Mouse (Mus musculus): ENCODE measurements around the gene Bach1. TPM values are rescaled to one million over a fixed set of nuclear protein-coding genes. Genes with fewer than 3 reads are reported as not detected.

Bach1 gene
- polyA plus RNA-seq, 1 experiment, result 7.6 TPM

DNA sequence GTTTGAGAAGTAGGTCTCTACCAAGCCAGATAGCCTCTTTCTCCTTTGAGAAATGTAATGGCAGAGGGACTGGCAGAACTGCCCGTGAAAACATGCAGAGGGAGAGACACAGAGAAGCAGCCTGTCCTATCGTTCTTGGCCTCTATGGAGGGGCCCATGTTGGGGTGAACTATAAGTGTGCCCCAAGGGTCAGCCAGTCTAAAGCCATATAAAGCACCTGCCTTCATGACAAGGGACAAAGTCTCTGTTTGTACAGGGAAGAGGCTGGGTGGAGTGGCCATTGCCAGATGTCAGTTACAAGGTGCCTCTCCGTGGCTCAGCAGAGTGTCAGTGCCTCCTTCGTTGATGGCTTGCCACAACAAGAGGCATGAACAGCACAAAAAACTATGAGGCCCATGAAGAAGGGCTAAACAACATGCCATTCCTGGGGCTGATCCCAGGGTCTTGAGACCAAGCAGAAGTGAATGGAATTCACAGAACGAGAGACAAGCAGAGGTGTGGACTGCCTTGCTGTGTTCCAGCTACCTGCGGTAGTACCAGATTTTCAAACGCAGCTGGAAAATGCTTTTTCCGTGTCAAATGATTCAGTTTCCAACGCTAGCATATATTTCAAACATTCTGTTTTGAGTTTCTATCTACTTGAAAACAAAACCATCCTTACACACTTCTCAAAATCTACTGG, 42.4 kb downstream of the Bach1 start:
- no peaks in the 10 kb centered on the region for H3K4me1 ChIP-seq (ENCODE audit: control insufficient read depth, insufficient read depth, insufficient read length)
- no peak for DNase-seq (ENCODE audit: low read depth in 1 of 2, low spot score in 2 of 2)
- H3K27ac ChIP-seq (ENCODE audit: insufficient read depth, low read length), result no peak overlapping the region
- H3K27me3 ChIP-seq (ENCODE audit: control insufficient read depth, insufficient read depth, low read length), result no peaks in the 10 kb centered on the region
- no peak overlapping the region for H3K4me3 ChIP-seq (ENCODE audit: extremely low read depth, insufficient read depth, insufficient read length)
- TF ChIP-seq POLR2A (IDR thresholded peaks at IDR 0.05; ENCODE audit: low read depth, low read length), result no peak
- TF ChIP-seq CTCF (IDR thresholded peaks at IDR 0.05; ENCODE audit: extremely low read depth, insufficient read depth, insufficient read length, insufficient replicate concordance), result no peak
- 83% methylated on average over 9 of the region's 9 CpGs for WGBS
- no peaks in the 10 kb centered on the region for H3K36me3 ChIP-seq (ENCODE audit: control insufficient read depth, insufficient read depth, low read length)

DNA sequence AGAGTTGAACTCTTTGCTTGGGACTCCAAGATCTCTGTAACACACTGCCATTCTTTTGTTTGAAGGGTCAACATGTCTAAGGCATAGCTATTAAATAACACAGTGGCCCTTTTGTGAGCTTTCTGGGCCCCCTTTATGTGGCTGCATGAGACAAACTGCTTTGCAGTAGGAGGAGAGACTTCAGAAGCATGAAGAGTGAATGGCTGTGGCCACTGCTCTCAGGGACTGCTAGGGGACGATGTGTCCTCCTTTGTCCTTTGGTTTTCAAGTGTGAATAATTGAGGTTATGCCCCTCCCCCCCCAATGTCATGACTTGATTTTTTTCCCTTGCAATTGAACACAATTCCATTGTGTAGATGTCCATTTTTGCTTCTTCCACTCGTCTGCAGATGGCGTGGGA, 44.9 kb downstream of the Bach1 start:
- no peaks in the 10 kb centered on the region for H3K4me1 ChIP-seq (ENCODE audit: control insufficient read depth, insufficient read depth, insufficient read length)
- 88% methylated on average over 3 of the region's 3 CpGs for WGBS

DNA sequence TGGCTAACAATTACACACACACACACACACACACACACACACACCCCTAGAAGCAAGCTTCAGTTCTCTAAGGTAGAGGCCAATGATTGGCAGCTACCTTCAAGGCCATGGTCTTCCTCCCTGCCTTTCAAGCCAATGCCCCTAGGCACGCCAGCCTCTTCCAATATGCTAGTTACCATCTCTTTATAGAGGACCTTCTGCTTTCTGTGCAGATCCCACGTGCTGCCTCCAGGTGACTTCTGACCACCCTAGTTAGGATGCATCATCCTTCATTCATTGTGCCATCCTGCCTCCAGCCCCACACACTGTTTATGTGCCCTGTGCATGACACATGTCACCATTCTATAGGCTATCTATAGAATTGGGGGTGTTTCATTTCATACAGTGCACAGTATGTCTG, 45.6 kb downstream of the Bach1 start:
- TF ChIP-seq POLR2A (IDR thresholded peaks at IDR 0.05; ENCODE audit: low read depth, low read length) (no peak), CTCF (IDR thresholded peaks at IDR 0.05; ENCODE audit: extremely low read depth, insufficient read depth, insufficient read length, insufficient replicate concordance) (no peak)
- Histone ChIP-seq H3K4me1 (ENCODE audit: control insufficient read depth, insufficient read depth, insufficient read length) (no peaks in the 10 kb centered on the region), H3K27me3 (ENCODE audit: control insufficient read depth, insufficient read depth, low read length) (no peaks in the 10 kb centered on the region), H3K36me3 (ENCODE audit: control insufficient read depth, insufficient read depth, low read length) (no peaks in the 10 kb centered on the region), H3K4me3 (ENCODE audit: extremely low read depth, insufficient read depth, insufficient read length) (no peak overlapping the region), H3K27ac (ENCODE audit: insufficient read depth, low read length) (no peak overlapping the region)
- DNase-seq (ENCODE audit: low read depth in 1 of 2, low spot score in 2 of 2), result no peak
- WGBS, result 82% methylated on average over 2 of the region's 2 CpGs

More for the DNA sequence above, 44.9 kb downstream of the Bach1 start:
- no peak for TF ChIP-seq CTCF (IDR thresholded peaks at IDR 0.05; ENCODE audit: extremely low read depth, insufficient read depth, insufficient read length, insufficient replicate concordance)
- no peak for TF ChIP-seq POLR2A (IDR thresholded peaks at IDR 0.05; ENCODE audit: low read depth, low read length)
- H3K36me3 ChIP-seq (ENCODE audit: control insufficient read depth, insufficient read depth, low read length), result no peaks in the 10 kb centered on the region
- H3K4me3 ChIP-seq (ENCODE audit: extremely low read depth, insufficient read depth, insufficient read length), result no peak overlapping the region
- H3K27ac ChIP-seq (ENCODE audit: insufficient read depth, low read length), result no peak overlapping the region
- H3K27me3 ChIP-seq (ENCODE audit: control insufficient read depth, insufficient read depth, low read length), result no peaks in the 10 kb centered on the region
- no peak for DNase-seq (ENCODE audit: low read depth in 1 of 2, low spot score in 2 of 2)

DNA sequence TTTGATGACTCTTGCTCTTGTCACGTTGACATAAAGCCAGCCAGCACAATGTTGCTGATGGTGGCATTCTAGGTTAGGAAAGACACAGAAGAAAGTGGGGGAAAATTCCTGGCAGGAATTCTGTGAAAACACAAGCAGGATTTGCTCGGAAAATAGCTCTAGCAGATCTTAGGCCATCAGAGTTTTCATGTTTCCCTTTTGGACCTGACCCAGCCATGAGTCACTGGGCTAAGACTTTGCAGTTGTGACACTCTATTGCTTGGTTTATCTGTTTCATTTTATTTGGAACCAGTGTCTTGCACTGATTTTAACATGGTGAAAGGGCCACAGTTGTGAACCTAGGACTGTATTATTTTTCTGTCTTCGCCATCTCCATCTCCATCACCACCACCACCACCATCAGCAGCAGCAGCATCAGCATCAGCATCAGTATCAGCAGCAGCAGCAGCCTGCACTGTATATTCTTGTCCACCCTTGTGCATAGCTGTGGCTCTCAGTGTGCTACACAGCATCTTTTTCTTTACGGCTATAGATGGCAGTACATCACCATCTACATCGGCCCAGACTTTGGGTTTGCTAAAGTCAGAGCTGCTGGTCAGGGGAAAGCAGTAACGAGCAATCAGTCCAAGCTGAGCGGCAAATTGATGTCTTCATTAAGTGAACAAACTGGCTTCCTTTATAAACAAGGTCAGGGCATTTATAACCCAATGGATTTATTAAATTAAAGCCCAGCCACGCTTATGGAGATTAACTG, 46.6 kb downstream of the Bach1 start:
- Histone ChIP-seq H3K4me3 (ENCODE audit: extremely low read depth, insufficient read depth, insufficient read length) (no peak overlapping the region), H3K27ac (ENCODE audit: insufficient read depth, low read length) (no peak overlapping the region), H3K27me3 (ENCODE audit: control insufficient read depth, insufficient read depth, low read length) (no peaks in the 10 kb centered on the region), H3K36me3 (ENCODE audit: control insufficient read depth, insufficient read depth, low read length) (no peaks in the 10 kb centered on the region), H3K4me1 (ENCODE audit: control insufficient read depth, insufficient read depth, insufficient read length) (no peaks in the 10 kb centered on the region)
- TF ChIP-seq CTCF (IDR thresholded peaks at IDR 0.05; ENCODE audit: extremely low read depth, insufficient read depth, insufficient read length, insufficient replicate concordance), result no peak
- WGBS, result 86% methylated on average over 8 of the region's 8 CpGs
- no peak for DNase-seq (ENCODE audit: low read depth in 1 of 2, low spot score in 2 of 2)

DNA sequence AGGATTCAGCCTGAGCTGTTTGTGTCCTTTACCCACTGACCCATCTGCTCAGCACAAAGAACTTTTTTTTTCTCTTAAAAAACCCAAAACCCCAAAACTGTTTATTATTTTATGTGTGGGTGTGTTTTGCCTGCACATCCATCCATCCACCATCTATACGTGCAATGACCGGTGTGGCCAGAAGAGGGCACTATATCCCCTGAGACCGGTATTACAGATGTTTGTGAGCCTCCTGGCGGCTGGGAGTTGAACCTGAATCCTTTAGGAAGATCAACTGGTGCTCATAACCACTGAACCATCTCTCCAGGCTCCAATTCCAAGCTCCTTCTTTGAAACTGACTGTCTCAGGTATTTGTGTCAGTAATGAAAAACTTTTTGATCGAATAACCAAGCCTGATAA, 48.0 kb downstream of the Bach1 start:
- Histone ChIP-seq H3K4me3 (ENCODE audit: extremely low read depth, insufficient read depth, insufficient read length) (no peak overlapping the region), H3K4me1 (ENCODE audit: control insufficient read depth, insufficient read depth, insufficient read length) (no peaks in the 10 kb centered on the region; the same call in 1 of the 2 replicates), H3K27me3 (ENCODE audit: control insufficient read depth, insufficient read depth, low read length) (no peaks in the 10 kb centered on the region), H3K27ac (ENCODE audit: insufficient read depth, low read length) (no peak overlapping the region), H3K36me3 (ENCODE audit: control insufficient read depth, insufficient read depth, low read length) (no peaks in the 10 kb centered on the region)
- peak; percentile 90; the same call in 1 of the 2 replicates for TF ChIP-seq CTCF (IDR thresholded peaks at IDR 0.05; ENCODE audit: extremely low read depth, insufficient read depth, insufficient read length, insufficient replicate concordance)
- TF ChIP-seq POLR2A (IDR thresholded peaks at IDR 0.05; ENCODE audit: low read depth, low read length), result no peak
- 20% methylated on average over 5 of the region's 5 CpGs for whole genome bisulfite sequencing
- DNase-seq (ENCODE audit: low read depth in 1 of 2, low spot score in 2 of 2), result peak; percentile 54 to 69

DNA sequence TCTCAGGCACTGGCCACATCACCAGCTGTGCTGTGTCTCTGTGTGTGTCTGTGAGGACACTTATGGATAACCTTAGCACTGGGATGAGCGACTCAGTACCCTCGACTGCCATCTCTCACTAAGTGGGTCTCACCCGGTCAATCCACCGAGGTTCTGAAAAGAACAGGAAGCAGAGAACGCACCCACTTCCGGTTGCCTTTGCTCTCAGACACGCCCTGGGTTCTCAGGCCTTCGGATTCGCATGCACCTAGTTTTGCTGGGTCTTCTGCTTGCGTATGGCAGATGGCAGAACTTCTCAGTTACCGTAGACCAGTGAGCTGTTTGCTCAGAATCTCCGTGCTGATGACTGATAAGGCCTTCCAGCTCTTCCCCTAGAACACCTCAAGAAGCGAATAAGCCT, 52.5 kb downstream of the Bach1 start:
- WGBS, result 65% methylated on average over 13 of the region's 13 CpGs
- no peak for DNase-seq (ENCODE audit: low read depth in 1 of 2, low spot score in 2 of 2)
- no peak for TF ChIP-seq POLR2A (IDR thresholded peaks at IDR 0.05; ENCODE audit: low read depth, low read length)
- TF ChIP-seq CTCF (IDR thresholded peaks at IDR 0.05; ENCODE audit: extremely low read depth, insufficient read depth, insufficient read length, insufficient replicate concordance), result no peak
- no peak overlapping the region for H3K4me3 ChIP-seq (ENCODE audit: extremely low read depth, insufficient read depth, insufficient read length)
- no peaks in the 10 kb centered on the region for H3K27me3 ChIP-seq (ENCODE audit: control insufficient read depth, insufficient read depth, low read length)
- H3K27ac ChIP-seq (ENCODE audit: insufficient read depth, low read length), result no peak overlapping the region
- no peaks in the 10 kb centered on the region; the same call in 1 of the 2 replicates for H3K4me1 ChIP-seq (ENCODE audit: control insufficient read depth, insufficient read depth, insufficient read length)
- H3K36me3 ChIP-seq (ENCODE audit: control insufficient read depth, insufficient read depth, low read length), result no peaks in the 10 kb centered on the region

DNA sequence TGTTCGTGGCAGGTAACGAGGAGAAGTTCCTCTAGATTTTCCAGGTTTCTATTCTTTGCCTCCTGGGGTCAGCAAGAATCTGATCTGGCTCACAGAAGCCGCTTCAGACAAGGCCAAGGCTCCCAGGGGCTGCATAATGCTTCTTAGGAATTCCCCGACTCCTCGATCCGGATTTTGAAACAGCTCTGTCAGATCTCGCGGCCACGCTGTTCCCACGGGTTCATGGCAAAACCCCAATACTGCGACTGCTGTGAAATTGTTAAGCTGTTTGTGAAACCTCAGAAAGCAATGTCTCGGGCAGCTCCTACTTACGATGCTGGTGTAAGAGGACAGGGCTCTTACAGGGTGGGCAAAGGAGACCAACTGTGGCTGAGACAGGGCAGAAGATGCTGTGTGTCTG, 53.7 kb downstream of the Bach1 start:
- Histone ChIP-seq H3K4me1 (ENCODE audit: control insufficient read depth, insufficient read depth, insufficient read length) (no peaks in the 10 kb centered on the region; the same call in 1 of the 2 replicates), H3K36me3 (ENCODE audit: control insufficient read depth, insufficient read depth, low read length) (no peaks in the 10 kb centered on the region), H3K27ac (ENCODE audit: insufficient read depth, low read length) (no peak overlapping the region), H3K4me3 (ENCODE audit: extremely low read depth, insufficient read depth, insufficient read length) (no peak overlapping the region), H3K27me3 (ENCODE audit: control insufficient read depth, insufficient read depth, low read length) (no peaks in the 10 kb centered on the region)
- WGBS, result 86% methylated on average over 13 of the region's 13 CpGs
- no peak for DNase-seq (ENCODE audit: low read depth in 1 of 2, low spot score in 2 of 2)
- no peak for TF ChIP-seq POLR2A (IDR thresholded peaks at IDR 0.05; ENCODE audit: low read depth, low read length)
- no peak for TF ChIP-seq CTCF (IDR thresholded peaks at IDR 0.05; ENCODE audit: extremely low read depth, insufficient read depth, insufficient read length, insufficient replicate concordance)

Measured in spleen, adult 2 months (tissue).